Mouse (Mus musculus) limb, embryonic 14.5 days (tissue): ENCODE results near the gene Tmem51. TPM values are rescaled to one million over a fixed set of nuclear protein-coding genes. Genes with fewer than 3 reads are reported as not detected.
A peak's percentile ranks its signal among the peaks of the same experiment; 100 is the strongest.

ENCODE experiments used
- ATAC-seq: fragments of 200-750 bp; cut with Nextera tagmentation; 2 replicates; pipeline ENCODE4 v1.8.0; 2017; ENCODE audit warnings: low read depth, moderate number of reproducible peaks, moderate TSS enrichment; ENCODE audit not compliant: low FRiP score
- DNase-seq: peaks from one replicate; pipeline ENCODE4 v3.0.0-alpha.2; 2015; ENCODE audit warnings: low spot score
- H3K27ac ChIP-seq: fragments of 300-500 bp; sonication (generic); replicated peaks from 2 replicates; pipeline ENCODE4 v1.5.1; 2014; ENCODE audit warnings: low read depth, mild to moderate bottlenecking, low read length, moderate library complexity, mixed read lengths
- H3K27me3 ChIP-seq: fragments of 300-500 bp; sonication (generic); 2 replicates; pipeline ENCODE4 v1.6.1; 2014; ENCODE audit warnings: low read length, mixed read lengths; ENCODE audit not compliant: control insufficient read depth, insufficient read depth
- H3K36me3 ChIP-seq: fragments of 300-500 bp; sonication (generic); 2 replicates; pipeline ENCODE4 v1.6.1; 2014; ENCODE audit warnings: mild to moderate bottlenecking, low read length, moderate library complexity, mixed read lengths; ENCODE audit not compliant: control insufficient read depth, insufficient read depth
- H3K4me1 ChIP-seq: fragments of 300-500 bp; sonication (generic); 2 replicates; pipeline ENCODE4 v1.6.1; 2014; ENCODE audit warnings: antibody characterized with exemption, low read length, mixed read lengths; ENCODE audit not compliant: control insufficient read depth, insufficient read depth
- H3K4me2 ChIP-seq: fragments of 300-500 bp; sonication (generic); replicated peaks from 2 replicates; pipeline ENCODE4 v1.6.1; 2014; ENCODE audit warnings: low read depth, mild to moderate bottlenecking, low read length, moderate library complexity; ENCODE audit not compliant: severe bottlenecking
- H3K4me3 ChIP-seq: fragments of 300-500 bp; sonication (generic); replicated peaks from 2 replicates; pipeline ENCODE4 v1.5.1; 2014; ENCODE audit warnings: low read length
- H3K9ac ChIP-seq: fragments of 300-500 bp; sonication (generic); 2 replicates; pipeline ENCODE4 v1.6.1; 2014; ENCODE audit warnings: mild to moderate bottlenecking, low read depth, low read length, moderate library complexity; ENCODE audit not compliant: severe bottlenecking
- H3K9me3 ChIP-seq: fragments of 300-500 bp; sonication (generic); 2 replicates; pipeline ENCODE4 v1.6.1; 2016; ENCODE audit warnings: low read length; ENCODE audit not compliant: control insufficient read depth
- POLR2A ChIP-seq: fragments of 200-500 bp; IDR thresholded peaks from 2 replicates; pipeline ENCODE4 v1.8.0; 2012; ENCODE audit warnings: inconsistent platforms, mild to moderate bottlenecking, moderate library complexity, borderline replicate concordance; ENCODE audit not compliant: insufficient read depth, insufficient read length; ENCODE audit errors: extremely low read depth
- WGBS: fragments of 180-500 bp; shearing (Covaris S2); extraction: QIAGEN DNeasy Blood & Tissue Kit; methylation state at CpG from one replicate; pipeline ENCODE4 v1.1.7; 2014; 5-methylcytosine and 5-hydroxymethylcytosine counted together
- polyA plus RNA-seq, 2 experiments: library from polyadenylated mRNA; depleted of rRNA in 1 of 2; stranded (reverse) in 1 of 2; unstranded in 1 of 2; fragments of >200 nt; fragmentation: Nextera tagmentation in 1 of 2; extraction: Ambion mirVana in 1 of 2; gene quantifications; 2 replicates each; pipeline versions ENCODE4 v1.2.1 to v1.2.3; 2012 to 2014

Gene Tmem51
- polyA plus RNA-seq, 2 experiments, result 12.0 to 19.2 TPM

- DNase-seq, result no peak
- Histone ChIP-seq H3K36me3 (no peaks in the 10 kb centered on the region), H3K27me3 (no peaks in the 10 kb centered on the region), H3K4me2 (no peak overlapping the region), H3K27ac (no peak overlapping the region), H3K9ac (no peak overlapping the region), H3K4me3 (no peak overlapping the region), H3K4me1 (peaks cover 29% of the 10 kb centered on the region), H3K9me3 (no peaks in the 10 kb centered on the region)
- TF ChIP-seq POLR2A, result no peak
- ATAC-seq, result no peak
- WGBS, result 80% methylated on average over 11 of the region's 11 CpGs
These were observed 19.4 kb downstream of the Tmem51 start for GRCm38 (mm10) chr4:142064582-142065228.

GRCm38 (mm10) chr4:142063057-142063534 is 21.0 kb downstream of the Tmem51 start:
- no peak overlapping the region for H3K4me2 ChIP-seq
- H3K4me1 ChIP-seq, result peaks cover 29% of the 10 kb centered on the region
- H3K27ac ChIP-seq, result no peak overlapping the region
- no peak for DNase-seq
- H3K36me3 ChIP-seq, result no peaks in the 10 kb centered on the region
- no peaks in the 10 kb centered on the region for H3K27me3 ChIP-seq
- H3K9ac ChIP-seq, result no peak overlapping the region
- H3K9me3 ChIP-seq, result no peaks in the 10 kb centered on the region
- H3K4me3 ChIP-seq, result no peak overlapping the region
- no peak for TF ChIP-seq POLR2A
- WGBS, result 90% methylated on average over 8 of the region's 8 CpGs
- no peak for ATAC-seq

GRCm38 (mm10) chr4:142061485-142062240 is 22.4 kb downstream of the Tmem51 start:
- H3K27ac ChIP-seq, result no peak overlapping the region
- H3K36me3 ChIP-seq, result no peaks in the 10 kb centered on the region
- H3K9ac ChIP-seq, result no peak overlapping the region
- no peak for TF ChIP-seq POLR2A
- no peak overlapping the region for H3K4me3 ChIP-seq
- DNase-seq, result no peak
- no peaks in the 10 kb centered on the region for H3K9me3 ChIP-seq
- no peak for ATAC-seq
- no peaks in the 10 kb centered on the region for H3K27me3 ChIP-seq
- no peak overlapping the region for H3K4me2 ChIP-seq
- H3K4me1 ChIP-seq, result peaks cover 32% of the 10 kb centered on the region
- WGBS, result 71% methylated on average over 23 of the region's 23 CpGs

- TF ChIP-seq POLR2A, result no peak
- Histone ChIP-seq H3K4me2 (no peak overlapping the region), H3K27me3 (no peaks in the 10 kb centered on the region), H3K9me3 (no peaks in the 10 kb centered on the region), H3K4me1 (peaks cover 23% of the 10 kb centered on the region), H3K4me3 (no peak overlapping the region), H3K9ac (no peak overlapping the region), H3K36me3 (no peaks in the 10 kb centered on the region), H3K27ac (no peak overlapping the region)
- WGBS, result 30% methylated on average over 18 of the region's 18 CpGs
- DNase-seq (peak; percentile 52), ATAC-seq (peak; percentile 79)
These were observed 23.4 kb downstream of the Tmem51 start for GRCm38 (mm10) chr4:142060455-142061378.

- Histone ChIP-seq H3K27ac (no peak overlapping the region), H3K4me2 (no peak overlapping the region), H3K4me3 (no peak overlapping the region), H3K4me1 (peaks cover 16% of the 10 kb centered on the region), H3K36me3 (no peaks in the 10 kb centered on the region), H3K27me3 (no peaks in the 10 kb centered on the region), H3K9ac (no peak overlapping the region), H3K9me3 (no peaks in the 10 kb centered on the region)
- 79% methylated on average over 8 of the region's 8 CpGs for WGBS
- DNase-seq, result no peak
- no peak for TF ChIP-seq POLR2A
- ATAC-seq, result no peak
These were observed 24.3 kb downstream of the Tmem51 start for GRCm38 (mm10) chr4:142059841-142060193.
